Mouse (Mus musculus) skeletal muscle tissue, postnatal 0 days (tissue): ENCODE measurements around the gene Akr7a5. TPM values are rescaled to one million over a fixed set of nuclear protein-coding genes. Genes with fewer than 3 reads are reported as not detected.

Experiments used
- microRNA-seq, 2 experiments: library from miRNA; unstranded; fragments of <30 nt; microRNA quantifications; one replicate each; pipeline ENCODE4; 2016
- polyA plus RNA-seq: library from polyadenylated mRNA; unstranded; fragments of >200 nt; fragmentation: Nextera tagmentation; extraction: Ambion mirVana; gene quantifications from 2 replicates; pipeline ENCODE4 v1.2.1, GENCODE M21; 2015

Akr7a5 gene
- 50.2 and 54.1 TPM in 2 replicates for polyA plus RNA-seq

DNA sequence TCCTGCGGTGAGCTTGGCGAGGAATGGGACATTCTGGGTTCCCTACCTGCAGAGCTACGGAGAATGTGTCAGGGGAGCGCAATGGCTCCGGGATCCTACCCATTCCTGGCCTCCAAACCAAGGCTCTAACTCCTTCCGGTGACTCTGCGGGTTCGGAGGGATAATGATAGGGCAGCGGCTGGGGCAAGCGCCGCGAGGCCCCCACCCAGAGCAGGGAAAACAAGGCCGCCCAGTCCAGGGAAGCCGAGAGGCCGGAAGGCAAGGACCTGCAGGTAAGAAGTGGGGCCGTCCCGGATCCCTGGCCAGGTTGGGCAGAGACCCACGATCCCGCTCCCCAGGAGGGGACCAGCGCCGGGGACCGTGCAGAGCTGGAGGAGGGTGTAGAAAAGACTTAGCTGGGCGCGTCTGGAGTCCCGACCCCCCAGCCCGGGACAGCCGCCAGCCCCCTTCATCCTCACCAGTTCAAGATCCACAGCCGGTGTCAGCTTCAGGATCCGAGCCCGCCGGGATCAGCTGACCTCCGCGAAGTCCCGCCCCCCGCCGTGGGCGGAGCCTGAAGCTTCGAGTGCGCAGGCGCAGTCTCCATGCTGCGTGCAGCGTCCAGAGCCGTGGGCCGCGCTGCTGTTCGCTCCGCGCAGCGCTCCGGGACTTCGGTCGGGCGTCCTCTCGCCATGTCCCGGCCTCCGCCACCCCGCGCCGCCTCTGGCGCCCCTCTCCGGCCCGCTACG is at the start of gene Akr7a5, which contains the start of gene Pqlc2:
Akr7a5 (plus strand) TSS at position 574 of the 728 bp plus-strand sequence.
Pqlc2 (minus strand) TSS at position 538 of the 728 bp plus-strand sequence.

DNA sequence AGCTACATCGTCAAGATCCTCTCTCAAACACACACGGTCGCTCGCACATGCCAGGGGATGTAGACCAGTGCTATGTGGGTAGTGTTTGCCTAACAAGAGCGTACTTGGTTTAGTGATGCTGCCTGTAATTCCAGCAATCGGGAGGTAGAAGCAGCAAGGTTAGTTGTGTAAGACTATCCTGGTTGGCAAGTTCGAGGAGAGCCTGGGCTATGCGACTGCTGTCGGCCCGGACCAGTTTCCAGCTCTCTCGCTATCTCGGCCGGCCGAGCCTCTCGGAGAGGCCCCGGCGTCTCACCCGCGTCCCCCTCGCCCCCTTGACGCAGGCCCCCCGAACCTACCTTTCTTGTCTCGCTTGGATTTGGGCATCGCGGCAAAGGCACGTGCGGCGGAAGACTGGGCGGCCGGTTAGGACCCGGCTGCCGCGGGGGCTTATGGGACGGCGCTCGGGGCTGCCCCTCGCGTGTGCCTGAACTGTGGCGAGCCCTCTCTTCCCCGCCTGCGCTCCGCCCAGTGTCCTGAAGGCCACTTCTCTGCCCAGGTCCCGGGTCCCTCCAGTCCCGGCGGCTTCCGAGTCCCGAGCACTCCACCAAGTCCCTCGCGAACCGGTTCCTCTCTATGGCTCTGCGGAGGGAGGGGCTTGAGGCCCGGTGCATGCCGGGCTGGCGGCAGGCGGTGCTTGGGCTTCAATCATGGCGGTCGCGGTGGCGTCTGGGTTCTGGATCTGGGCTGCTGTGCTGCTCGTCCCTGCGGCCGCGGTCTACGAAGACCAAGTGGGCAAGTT is 41.6 kb downstream of the Akr7a5 start, which contains the start of the genes Mrto4, Emc1 and Ubr4:
Mrto4 (minus strand) TSS at position 646 of the 781 bp plus-strand sequence.
Emc1 (plus strand) TSS at position 657 of the 781 bp plus-strand sequence.
Ubr4 (plus strand) TSS at position 679 of the 781 bp plus-strand sequence.

Small RNAs within 50 kb of the gene (microRNA-seq; reads per million reads assigned to microRNA genes)
- gene Gm24245: 0 to 0.21 reads per million in 2 experiments
- gene Gm25732: 0 reads per million in 2 experiments

Other genes starting within 250 kb of the Akr7a5 start
- gene Htr6, start 235.2 kb upstream of the Akr7a5 start, polyA plus RNA-seq: not detected in 2 replicates
- gene Nbl1, start 217.8 kb upstream of the Akr7a5 start, polyA plus RNA-seq: 57.6 and 57.9 TPM in 2 replicates
- gene Minos1, start 179.6 kb upstream of the Akr7a5 start, polyA plus RNA-seq: 769 and 838 TPM in 2 replicates
- gene Capzb, start 117.8 kb upstream of the Akr7a5 start, polyA plus RNA-seq: 350 and 374 TPM in 2 replicates
- 6.0 and 7.7 TPM in 2 replicates for gene Pqlc2, start within 50 bp of the Akr7a5 start, polyA plus RNA-seq
- gene Mrto4, start 41.8 kb downstream of the Akr7a5 start, polyA plus RNA-seq: 40.4 and 42.0 TPM in 2 replicates
- gene Emc1, start 41.8 kb downstream of the Akr7a5 start, polyA plus RNA-seq: 15.0 and 17.0 TPM in 2 replicates
- 43.9 and 44.8 TPM in 2 replicates for gene Ubr4, start 41.9 kb downstream of the Akr7a5 start, polyA plus RNA-seq
- gene Iffo2, start 219.8 kb downstream of the Akr7a5 start, polyA plus RNA-seq: 2.8 TPM in 2 replicates